Mouse (Mus musculus): Measurements from ENCODE around the gene Irgm2. TPM values are rescaled to one million over a fixed set of nuclear protein-coding genes. Genes with fewer than 3 reads are reported as not detected.

Irgm2 gene
- polyA plus RNA-seq, 1 experiment from 2014 or later: 0.12 TPM

- Histone ChIP-seq H3K27ac (replicated peaks; ENCODE audit: low read depth, low read length) (no peak overlapping the region), H3K4me2 (ENCODE audit: low read depth, severe bottlenecking) (no peak overlapping the region), H3K4me1 (ENCODE audit: control insufficient read depth, insufficient read depth, low read length) (no peaks in the 10 kb centered on the region), H3K4me3 (ENCODE audit: low read depth, low read length) (no peak overlapping the region), H3K36me3 (ENCODE audit: control insufficient read depth, insufficient read depth, low read length) (no peaks in the 10 kb centered on the region), H3K9ac (ENCODE audit: low read length) (no peak overlapping the region), H3K27me3 (ENCODE audit: control insufficient read depth, insufficient read depth, low read length) (no peaks in the 10 kb centered on the region), H3K9me3 (ENCODE audit: control insufficient read depth, low read length) (no peaks in the 10 kb centered on the region)
- DNase-seq (ENCODE audit: low spot score): no peak
- 84% methylated on average over 4 of the region's 4 CpGs for WGBS
- no peak for ATAC-seq (ENCODE audit: insufficient number of reproducible peaks, low FRiP score, low TSS enrichment, low read depth)
Observed at GRCm38 (mm10) chr11:58260156-58260555, 60.7 kb downstream of the Irgm2 start.

- Histone ChIP-seq H3K4me2 (ENCODE audit: low read depth, severe bottlenecking) (no peak overlapping the region), H3K36me3 (ENCODE audit: control insufficient read depth, insufficient read depth, low read length) (no peaks in the 10 kb centered on the region), H3K27me3 (ENCODE audit: control insufficient read depth, insufficient read depth, low read length) (no peaks in the 10 kb centered on the region), H3K9me3 (ENCODE audit: control insufficient read depth, low read length) (no peaks in the 10 kb centered on the region), H3K4me3 (ENCODE audit: low read depth, low read length) (no peak overlapping the region), H3K27ac (replicated peaks; ENCODE audit: low read depth, low read length) (no peak overlapping the region), H3K9ac (ENCODE audit: low read length) (no peak overlapping the region), H3K4me1 (ENCODE audit: control insufficient read depth, insufficient read depth, low read length) (no peaks in the 10 kb centered on the region)
- no peak for ATAC-seq (ENCODE audit: insufficient number of reproducible peaks, low FRiP score, low TSS enrichment, low read depth)
- WGBS: 83% methylated on average over 4 of the region's 4 CpGs
- DNase-seq (ENCODE audit: low spot score): no peak
Observed at GRCm38 (mm10) chr11:58261826-58262225, 62.4 kb downstream of the Irgm2 start.

GRCm38 (mm10) chr11:58262336-58262735 lies 62.9 kb downstream of the Irgm2 start:
- no peaks in the 10 kb centered on the region for H3K4me1 ChIP-seq (ENCODE audit: control insufficient read depth, insufficient read depth, low read length)
- no peak overlapping the region for H3K4me2 ChIP-seq (ENCODE audit: low read depth, severe bottlenecking)
- H3K9me3 ChIP-seq (ENCODE audit: control insufficient read depth, low read length): no peaks in the 10 kb centered on the region
- WGBS: 78% methylated on average over 3 of the region's 3 CpGs
- H3K9ac ChIP-seq (ENCODE audit: low read length): no peak overlapping the region
- H3K4me3 ChIP-seq (ENCODE audit: low read depth, low read length): no peak overlapping the region
- H3K27ac ChIP-seq (replicated peaks; ENCODE audit: low read depth, low read length): no peak overlapping the region
- H3K36me3 ChIP-seq (ENCODE audit: control insufficient read depth, insufficient read depth, low read length): no peaks in the 10 kb centered on the region
- ATAC-seq (ENCODE audit: insufficient number of reproducible peaks, low FRiP score, low TSS enrichment, low read depth) (no peak), DNase-seq (ENCODE audit: low spot score) (no peak)
- no peaks in the 10 kb centered on the region for H3K27me3 ChIP-seq (ENCODE audit: control insufficient read depth, insufficient read depth, low read length)

- 75% methylated on average over 2 of the region's 2 CpGs for WGBS
- H3K4me3 ChIP-seq (ENCODE audit: low read depth, low read length): no peak overlapping the region
- no peak overlapping the region for H3K27ac ChIP-seq (replicated peaks; ENCODE audit: low read depth, low read length)
- no peak overlapping the region for H3K4me2 ChIP-seq (ENCODE audit: low read depth, severe bottlenecking)
- ATAC-seq (ENCODE audit: insufficient number of reproducible peaks, low FRiP score, low TSS enrichment, low read depth) (no peak), DNase-seq (ENCODE audit: low spot score) (no peak)
- no peaks in the 10 kb centered on the region for H3K27me3 ChIP-seq (ENCODE audit: control insufficient read depth, insufficient read depth, low read length)
- no peaks in the 10 kb centered on the region for H3K9me3 ChIP-seq (ENCODE audit: control insufficient read depth, low read length)
- no peaks in the 10 kb centered on the region for H3K36me3 ChIP-seq (ENCODE audit: control insufficient read depth, insufficient read depth, low read length)
- H3K4me1 ChIP-seq (ENCODE audit: control insufficient read depth, insufficient read depth, low read length): no peaks in the 10 kb centered on the region
- no peak overlapping the region for H3K9ac ChIP-seq (ENCODE audit: low read length)
Observed at GRCm38 (mm10) chr11:58263516-58263915, 64.1 kb downstream of the Irgm2 start.

- ATAC-seq (ENCODE audit: insufficient number of reproducible peaks, low FRiP score, low TSS enrichment, low read depth): no peak
- H3K27me3 ChIP-seq (ENCODE audit: control insufficient read depth, insufficient read depth, low read length): no peaks in the 10 kb centered on the region
- WGBS: 82% methylated on average over 9 of the region's 9 CpGs
- DNase-seq (ENCODE audit: low spot score): no peak
- no peak overlapping the region for H3K4me2 ChIP-seq (ENCODE audit: low read depth, severe bottlenecking)
- H3K9me3 ChIP-seq (ENCODE audit: control insufficient read depth, low read length): no peaks in the 10 kb centered on the region
- no peaks in the 10 kb centered on the region for H3K36me3 ChIP-seq (ENCODE audit: control insufficient read depth, insufficient read depth, low read length)
- no peaks in the 10 kb centered on the region for H3K4me1 ChIP-seq (ENCODE audit: control insufficient read depth, insufficient read depth, low read length)
- H3K4me3 ChIP-seq (ENCODE audit: low read depth, low read length): no peak overlapping the region
- H3K9ac ChIP-seq (ENCODE audit: low read length): no peak overlapping the region
- H3K27ac ChIP-seq (replicated peaks; ENCODE audit: low read depth, low read length): no peak overlapping the region
Observed at GRCm38 (mm10) chr11:58264546-58264945, 65.1 kb downstream of the Irgm2 start.

GRCm38 (mm10) chr11:58268285-58268684 lies 68.9 kb downstream of the Irgm2 start:
- Histone ChIP-seq H3K4me1 (ENCODE audit: control insufficient read depth, insufficient read depth, low read length) (no peaks in the 10 kb centered on the region), H3K9me3 (ENCODE audit: control insufficient read depth, low read length) (no peaks in the 10 kb centered on the region), H3K4me3 (ENCODE audit: low read depth, low read length) (no peak overlapping the region), H3K4me2 (ENCODE audit: low read depth, severe bottlenecking) (no peak overlapping the region), H3K27ac (replicated peaks; ENCODE audit: low read depth, low read length) (no peak overlapping the region), H3K27me3 (ENCODE audit: control insufficient read depth, insufficient read depth, low read length) (no peaks in the 10 kb centered on the region), H3K9ac (ENCODE audit: low read length) (no peak overlapping the region), H3K36me3 (ENCODE audit: control insufficient read depth, insufficient read depth, low read length) (no peaks in the 10 kb centered on the region)
- no peak for ATAC-seq (ENCODE audit: insufficient number of reproducible peaks, low FRiP score, low TSS enrichment, low read depth)
- no peak for DNase-seq (ENCODE audit: low spot score)
- WGBS: 91% methylated on average over 3 of the region's 3 CpGs

Other genes with a start within 250 kb of the Irgm2 start
- gene Larp1, start 190.6 kb upstream of the Irgm2 start, polyA plus RNA-seq (2014; fragmentation: Nextera tagmentation; extraction: Ambion mirVana): 18.9 and 22.2 TPM in 2 replicates
- gene Gm12248, start 106.5 kb upstream of the Irgm2 start, polyA plus RNA-seq (2014; fragmentation: Nextera tagmentation; extraction: Ambion mirVana): not detected in 2 replicates
- gene Cnot8, start 95.5 kb upstream of the Irgm2 start, polyA plus RNA-seq (2014; fragmentation: Nextera tagmentation; extraction: Ambion mirVana): 102 and 104 TPM in 2 replicates
- 28.5 and 30.3 TPM in 2 replicates for gene Gemin5, start 31.1 kb upstream of the Irgm2 start, polyA plus RNA-seq (2014; fragmentation: Nextera tagmentation; extraction: Ambion mirVana)
- gene Mrpl22, start 28.0 kb upstream of the Irgm2 start, polyA plus RNA-seq (2014; fragmentation: Nextera tagmentation; extraction: Ambion mirVana): 142 and 144 TPM in 2 replicates
- 1.6 and 2.1 TPM in 2 replicates for gene Igtp, start 62 bp upstream of the Irgm2 start, polyA plus RNA-seq (2014; fragmentation: Nextera tagmentation; extraction: Ambion mirVana)
- not detected in 2 replicates for gene 4930438A08Rik, start 75.2 kb downstream of the Irgm2 start, polyA plus RNA-seq (2014; fragmentation: Nextera tagmentation; extraction: Ambion mirVana)
- 12.5 and 14.2 TPM in 2 replicates for gene Zfp692, start 107.5 kb downstream of the Irgm2 start, polyA plus RNA-seq (2014; fragmentation: Nextera tagmentation; extraction: Ambion mirVana)
- 24.6 and 28.2 TPM in 2 replicates for gene Zfp672, start 130.7 kb downstream of the Irgm2 start, polyA plus RNA-seq (2014; fragmentation: Nextera tagmentation; extraction: Ambion mirVana)
- 27.0 and 27.7 TPM in 2 replicates for gene Sh3bp5l, start 131.1 kb downstream of the Irgm2 start, polyA plus RNA-seq (2014; fragmentation: Nextera tagmentation; extraction: Ambion mirVana)
- not detected in 2 replicates for gene Lypd8, start 179.4 kb downstream of the Irgm2 start, polyA plus RNA-seq (2014; fragmentation: Nextera tagmentation; extraction: Ambion mirVana)
- gene 1810065E05Rik, start 221.5 kb downstream of the Irgm2 start, polyA plus RNA-seq (2014; fragmentation: Nextera tagmentation; extraction: Ambion mirVana): 0.28 TPM in 1 of 2 replicates, not detected in the other
- gene Gm12253, start 232.9 kb downstream of the Irgm2 start, polyA plus RNA-seq (2014; fragmentation: Nextera tagmentation; extraction: Ambion mirVana): not detected in 2 replicates